Mouse (Mus musculus): ENCODE measurements around the gene Sp1.

GRCm38 (mm10) chr15:102433173-102433572 is 27.2 kb downstream of the Sp1 start:
- TF ChIP-seq POLR2AphosphoS5 (IDR thresholded peaks at IDR 0.05; ENCODE audit: borderline replicate concordance, low read depth, low read length) (no peak), CHD2 (IDR thresholded peaks at IDR 0.05; ENCODE audit: low read length) (no peak), GATA1 (IDR thresholded peaks at IDR 0.05; ENCODE audit: low read depth, low read length) (peak; percentile 63), CTCF (IDR thresholded peaks at IDR 0.05 in 2 of 3, conservative IDR thresholded peaks at IDR 0.05 in 1 of 3; ENCODE audit: control insufficient read depth in 1 of 3, insufficient read depth in 1 of 3, low read depth in 2 of 3, low read length in 3 of 3, poor library complexity in 1 of 3, severe bottlenecking in 1 of 3) (no peak), MAZ (IDR thresholded peaks at IDR 0.05; ENCODE audit: low read depth, low read length) (no peak), USF1 (IDR thresholded peaks at IDR 0.05; ENCODE audit: low read depth, low read length) (no peak), EP300 (IDR thresholded peaks at IDR 0.05; ENCODE audit: low read depth in 1 of 2, low read length in 2 of 2) (peak; percentile 61 to 62), HCFC1 (IDR thresholded peaks at IDR 0.05; ENCODE audit: low read depth, low read length) (no peak), MYC (IDR thresholded peaks at IDR 0.05; ENCODE audit: low read depth, low read length) (no peak), POLR2A (IDR thresholded peaks at IDR 0.05; ENCODE audit: control insufficient read depth in 1 of 2, insufficient read depth in 1 of 2, low read depth in 1 of 2, low read length in 2 of 2, poor library complexity in 1 of 2) (no peak), TAL1 (IDR thresholded peaks at IDR 0.05; ENCODE audit: low read length) (no peak; the same call in 1 of the 2 replicates), CHD1 (IDR thresholded peaks at IDR 0.05; ENCODE audit: low read depth, low read length) (no peak), ZNF384 (IDR thresholded peaks at IDR 0.05; ENCODE audit: low read depth, low read length) (no peak), ELF1 (IDR thresholded peaks at IDR 0.05; ENCODE audit: low read depth, low read length) (no peak)
